Mouse (Mus musculus) lung, postnatal 4 days (tissue): ENCODE data around the gene Piezo1.

Experiments
- DNase-seq, 2 experiments: peaks; one replicate each; pipeline ENCODE4 v3.0.0; 2021

Gene Piezo1

GRCm38 (mm10) chr8:122488387-122488786, 62.7 kb downstream of the Piezo1 start:
- DNase-seq, result no peak

- DNase-seq, result peak in 1 of 2 experiments; percentile 40
Observed at GRCm38 (mm10) chr8:122484831-122485230, 66.3 kb downstream of the Piezo1 start.

- DNase-seq, result no peak
Observed at GRCm38 (mm10) chr8:122483877-122484276, 67.3 kb downstream of the Piezo1 start.

GRCm38 (mm10) chr8:122482448-122482847, 68.7 kb downstream of the Piezo1 start:
- no peak for DNase-seq

- peak; percentile 96 for DNase-seq
Observed at GRCm38 (mm10) chr8:122475580-122476320, 75.4 kb downstream of the Piezo1 start, which contains the start of the genes Rnf166 and Ctu2. Gene Rnf166, minus strand, starts transcription at chr8:122476064. Gene Ctu2, plus strand, starts transcription at chr8:122476143.

GRCm38 (mm10) chr8:122474951-122475560, 76.1 kb downstream of the Piezo1 start:
- peak; percentile 59 to 65 for DNase-seq

GRCm38 (mm10) chr8:122473911-122474421, 77.2 kb downstream of the Piezo1 start:
- DNase-seq, result peak in 1 of 2 experiments; percentile 53

GRCm38 (mm10) chr8:122470691-122471090, 80.4 kb downstream of the Piezo1 start:
- DNase-seq, result no peak

GRCm38 (mm10) chr8:122469965-122470364, 81.2 kb downstream of the Piezo1 start:
- no peak for DNase-seq

- DNase-seq, result no peak
Observed at GRCm38 (mm10) chr8:122469407-122469806, 81.7 kb downstream of the Piezo1 start.

GRCm38 (mm10) chr8:122467816-122468215, 83.3 kb downstream of the Piezo1 start:
- no peak for DNase-seq

- no peak for DNase-seq
Observed at GRCm38 (mm10) chr8:122464985-122465384, 86.1 kb downstream of the Piezo1 start.

- peak; percentile 61 to 63 for DNase-seq
Observed at GRCm38 (mm10) chr8:122463651-122464640, 87.2 kb downstream of the Piezo1 start.

- no peak for DNase-seq
Observed at GRCm38 (mm10) chr8:122462510-122462909, 88.6 kb downstream of the Piezo1 start.

- no peak for DNase-seq
Observed at GRCm38 (mm10) chr8:122461473-122462148, 89.5 kb downstream of the Piezo1 start.

GRCm38 (mm10) chr8:122460524-122461472, 90.3 kb downstream of the Piezo1 start, which contains the start of gene Snai3:
Gene Snai3, minus strand, starts transcription at chr8:122460733.
- peak; percentile 79 to 84 for DNase-seq

GRCm38 (mm10) chr8:122459990-122460389, 91.1 kb downstream of the Piezo1 start:
- DNase-seq, result no peak

- DNase-seq, result no peak
Observed at GRCm38 (mm10) chr8:122459218-122459900, 91.8 kb downstream of the Piezo1 start.

- no peak for DNase-seq
Observed at GRCm38 (mm10) chr8:122457171-122457570, 94.0 kb downstream of the Piezo1 start.

- no peak for DNase-seq
Observed at GRCm38 (mm10) chr8:122454409-122454808, 96.7 kb downstream of the Piezo1 start.
